Mouse (Mus musculus) megakaryocyte, embryonic 14.5 days (primary cell): ENCODE measurements around the gene Camkv.

Experiments
- FLI1 ChIP-seq: IDR thresholded peaks from 2 replicates; pipeline ENCODE4 v1.6.1; 2012; ENCODE audit warnings: low read length, inconsistent platforms, mixed read lengths
- GATA1 ChIP-seq: IDR thresholded peaks from 3 replicates; pipeline ENCODE4 v1.6.1; 2012; ENCODE audit warnings: mixed read lengths, low read length, inconsistent platforms, borderline replicate concordance

- no peak for TF ChIP-seq GATA1
- TF ChIP-seq FLI1, result no peak
Measured at GRCm38 (mm10) chr9:107901627-107901914, 33.9 kb upstream of the Camkv start.
